Mouse (Mus musculus): Measurements from ENCODE around the gene AA986860. TPM values are rescaled to one million over a fixed set of nuclear protein-coding genes. Genes with fewer than 3 reads are reported as not detected.

The AA986860 gene
- polyA plus RNA-seq, 1 experiment from 2014 or later, result 17.7 TPM

DNA sequence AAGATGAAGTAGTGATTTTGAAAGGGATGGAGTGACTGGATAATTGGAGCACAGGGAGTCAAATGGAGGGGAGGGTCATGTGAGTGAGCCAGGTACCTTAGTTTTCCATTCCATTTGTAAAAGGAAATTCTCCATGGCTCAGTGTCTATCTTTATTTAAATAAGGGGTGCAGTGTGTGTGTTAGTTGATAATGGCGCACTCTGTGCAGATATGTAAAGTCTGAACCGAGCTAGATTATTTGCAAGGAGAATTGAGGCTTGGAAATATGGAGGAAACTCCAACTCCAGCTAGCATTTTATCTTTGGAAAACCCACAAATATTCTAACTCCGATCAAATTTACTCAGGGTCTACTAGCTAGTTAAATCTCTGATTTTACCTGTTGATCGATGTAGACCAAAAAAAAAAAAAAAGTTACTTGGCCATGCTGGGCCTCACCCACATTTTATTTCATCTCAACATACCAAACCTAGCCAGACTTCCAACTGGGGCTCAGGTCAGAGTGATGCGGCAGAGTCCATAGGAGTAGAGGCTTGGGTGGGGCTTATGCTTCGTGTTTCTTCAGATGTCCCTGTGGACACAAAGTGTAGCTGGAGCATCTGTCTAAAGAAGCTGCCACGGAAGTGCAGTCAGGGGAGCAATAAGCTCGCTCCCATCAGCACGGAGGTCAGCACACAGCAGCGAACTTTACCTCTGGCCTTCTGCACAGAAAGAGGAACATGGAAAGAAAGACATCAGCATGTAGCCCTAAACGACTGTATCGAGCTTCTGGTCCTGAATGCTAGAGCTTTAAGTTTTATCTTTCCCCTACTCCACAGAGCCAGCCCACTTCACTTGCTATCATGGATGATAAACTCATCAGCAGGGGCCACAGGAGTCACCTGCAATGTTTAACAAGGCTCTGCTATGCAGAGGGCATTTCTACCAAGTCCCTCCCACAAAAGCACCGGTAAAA lies 1.2 kb downstream of the AA986860 start:
- H3K9ac ChIP-seq (ENCODE audit: low read depth, low read length), result no peak overlapping the region
- no peak for ATAC-seq (replicated peaks; ENCODE audit: low FRiP score, low read depth)

GRCm38 (mm10) chr1:130733671-130734070 lies 1.9 kb downstream of the AA986860 start:
- TF ChIP-seq CTCF (IDR thresholded peaks at IDR 0.05; ENCODE audit: low read depth), result no peak
- WGBS, result 39% methylated on average over 4 of the region's 4 CpGs
- Histone ChIP-seq H3K36me3 (ENCODE audit: insufficient read depth, low read length) (no peaks in the 10 kb centered on the region), H3K9me3 (replicated peaks; ENCODE audit: low read length) (no peaks in the 10 kb centered on the region), H3K4me3 (replicated peaks; ENCODE audit: low read depth, low read length) (no peak overlapping the region), H3K4me2 (ENCODE audit: low read length) (peak overlapping the region; percentile 47), H3K27me3 (ENCODE audit: insufficient read depth, low read length) (no peaks in the 10 kb centered on the region), H3K4me1 (replicated peaks; ENCODE audit: insufficient read depth, low read length) (0 out of 2 replicates have a peak, but pooled peaks cover 7% of the 10 kb centered on the region), H3K27ac (peak overlapping the region; percentile 82), H3K9ac (ENCODE audit: low read depth, low read length) (peak overlapping the region; percentile 9; the same call in 1 of the 2 replicates)
- ATAC-seq (replicated peaks; ENCODE audit: low FRiP score, low read depth) (peak; percentile 68), DNase-seq (ENCODE audit: low spot score) (peak; percentile 65)

More for the DNA sequence above, 1.2 kb downstream of the AA986860 start:
- DNase-seq (ENCODE audit: low spot score), result no peak
- Histone ChIP-seq H3K4me1 (replicated peaks; ENCODE audit: insufficient read depth, low read length) (0 out of 2 replicates have a peak, but pooled peaks cover 7% of the 10 kb centered on the region), H3K27ac (peak overlapping the region; percentile 82), H3K4me3 (replicated peaks; ENCODE audit: low read depth, low read length) (peak overlapping the region; percentile 29; the same call in 1 of the 2 replicates), H3K27me3 (ENCODE audit: insufficient read depth, low read length) (no peaks in the 10 kb centered on the region), H3K9me3 (replicated peaks; ENCODE audit: low read length) (no peaks in the 10 kb centered on the region), H3K4me2 (ENCODE audit: low read length) (peak overlapping the region; percentile 47), H3K36me3 (ENCODE audit: insufficient read depth, low read length) (no peaks in the 10 kb centered on the region)
- WGBS, result 69% methylated on average over 13 of the region's 13 CpGs
- TF ChIP-seq CTCF (IDR thresholded peaks at IDR 0.05; ENCODE audit: low read depth), result no peak

- H3K9me3 ChIP-seq (replicated peaks; ENCODE audit: low read length), result no peaks in the 10 kb centered on the region
- ATAC-seq (replicated peaks; ENCODE audit: low FRiP score, low read depth) (no peak), DNase-seq (ENCODE audit: low spot score) (no peak)
- H3K27me3 ChIP-seq (ENCODE audit: insufficient read depth, low read length), result no peaks in the 10 kb centered on the region
- no peaks in the 10 kb centered on the region for H3K36me3 ChIP-seq (ENCODE audit: insufficient read depth, low read length)
- H3K4me3 ChIP-seq (replicated peaks; ENCODE audit: low read depth, low read length), result no peak overlapping the region
- TF ChIP-seq CTCF (IDR thresholded peaks at IDR 0.05; ENCODE audit: low read depth), result no peak
- peak overlapping the region; percentile 82 for H3K27ac ChIP-seq
- H3K4me2 ChIP-seq (ENCODE audit: low read length), result peak overlapping the region; percentile 28; the same call in 1 of the 2 replicates
- H3K9ac ChIP-seq (ENCODE audit: low read depth, low read length), result no peak overlapping the region
- WGBS, result 52% methylated on average over 5 of the region's 5 CpGs
- 0 out of 2 replicates have a peak, but pooled peaks cover 7% of the 10 kb centered on the region for H3K4me1 ChIP-seq (replicated peaks; ENCODE audit: insufficient read depth, low read length)
These were observed 2.7 kb downstream of the AA986860 start for GRCm38 (mm10) chr1:130734452-130734851.

DNA sequence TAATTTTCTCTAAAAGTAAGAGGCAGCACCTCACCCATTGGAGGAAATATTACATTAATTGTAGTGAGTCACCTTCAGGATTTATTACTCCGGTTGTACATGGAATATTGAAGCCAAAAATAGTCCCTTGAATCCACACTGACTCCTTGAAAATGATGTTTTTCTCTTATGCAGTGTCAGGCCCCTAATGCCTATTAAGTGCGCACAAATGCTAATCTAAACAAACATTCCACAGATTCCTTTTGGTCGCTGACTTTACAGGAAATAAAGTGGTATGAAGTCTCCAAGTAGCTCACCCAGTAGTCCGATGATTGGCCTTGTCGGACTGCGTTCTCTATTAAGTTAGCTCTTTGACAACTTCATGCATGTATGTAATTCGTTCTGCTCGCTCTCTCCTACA lies 3.1 kb downstream of the AA986860 start:
- Histone ChIP-seq H3K36me3 (ENCODE audit: insufficient read depth, low read length) (no peaks in the 10 kb centered on the region), H3K4me1 (replicated peaks; ENCODE audit: insufficient read depth, low read length) (0 out of 2 replicates have a peak, but pooled peaks cover 7% of the 10 kb centered on the region), H3K27me3 (ENCODE audit: insufficient read depth, low read length) (no peaks in the 10 kb centered on the region), H3K27ac (peak overlapping the region; percentile 82), H3K4me3 (replicated peaks; ENCODE audit: low read depth, low read length) (no peak overlapping the region), H3K9ac (ENCODE audit: low read depth, low read length) (no peak overlapping the region), H3K9me3 (replicated peaks; ENCODE audit: low read length) (no peaks in the 10 kb centered on the region), H3K4me2 (ENCODE audit: low read length) (peak overlapping the region; percentile 28; the same call in 1 of the 2 replicates)
- 39% methylated on average over 8 of the region's 8 CpGs for WGBS
- ATAC-seq (replicated peaks; ENCODE audit: low FRiP score, low read depth), result no peak
- no peak for TF ChIP-seq CTCF (IDR thresholded peaks at IDR 0.05; ENCODE audit: low read depth)
- DNase-seq (ENCODE audit: low spot score), result peak; percentile 39

GRCm38 (mm10) chr1:130737411-130737881 lies 5.7 kb downstream of the AA986860 start:
- Histone ChIP-seq H3K36me3 (ENCODE audit: insufficient read depth, low read length) (no peaks in the 10 kb centered on the region), H3K4me3 (replicated peaks; ENCODE audit: low read depth, low read length) (no peak overlapping the region), H3K9ac (ENCODE audit: low read depth, low read length) (no peak overlapping the region), H3K27ac (no peak overlapping the region), H3K4me2 (ENCODE audit: low read length) (no peak overlapping the region), H3K27me3 (ENCODE audit: insufficient read depth, low read length) (no peaks in the 10 kb centered on the region), H3K9me3 (replicated peaks; ENCODE audit: low read length) (no peaks in the 10 kb centered on the region), H3K4me1 (replicated peaks; ENCODE audit: insufficient read depth, low read length) (peaks cover 7% of the 10 kb centered on the region; the same call in 1 of the 2 replicates)
- ATAC-seq (replicated peaks; ENCODE audit: low FRiP score, low read depth) (no peak), DNase-seq (ENCODE audit: low spot score) (no peak)
- 43% methylated on average over 11 of the region's 11 CpGs for WGBS
- no peak for TF ChIP-seq CTCF (IDR thresholded peaks at IDR 0.05; ENCODE audit: low read depth)

DNA sequence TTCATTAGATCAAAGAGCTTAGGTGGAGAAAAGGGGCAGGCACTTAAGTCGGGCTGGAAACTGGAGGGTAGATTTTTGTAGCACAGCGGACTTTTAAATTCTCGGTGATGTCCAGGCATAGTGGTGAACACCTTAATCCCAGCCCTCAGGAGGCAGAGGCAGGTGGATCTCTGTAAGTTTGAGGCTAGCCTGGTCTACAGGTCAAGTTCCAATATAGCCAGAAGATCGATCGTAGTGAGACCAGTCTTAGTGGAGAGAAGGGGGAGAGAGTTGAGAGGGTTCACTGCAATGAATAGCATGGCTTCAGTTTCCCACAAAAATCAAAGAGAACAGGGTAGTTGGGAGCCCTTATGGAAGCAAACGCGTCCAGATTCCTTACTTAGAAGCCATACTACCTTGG lies 6.1 kb downstream of the AA986860 start:
- DNase-seq (ENCODE audit: low spot score) (no peak), ATAC-seq (replicated peaks; ENCODE audit: low FRiP score, low read depth) (no peak)
- no peaks in the 10 kb centered on the region for H3K36me3 ChIP-seq (ENCODE audit: insufficient read depth, low read length)
- no peaks in the 10 kb centered on the region for H3K27me3 ChIP-seq (ENCODE audit: insufficient read depth, low read length)
- no peak overlapping the region for H3K9ac ChIP-seq (ENCODE audit: low read depth, low read length)
- no peak overlapping the region for H3K4me2 ChIP-seq (ENCODE audit: low read length)
- H3K4me3 ChIP-seq (replicated peaks; ENCODE audit: low read depth, low read length), result no peak overlapping the region
- H3K27ac ChIP-seq, result no peak overlapping the region
- peaks cover 7% of the 10 kb centered on the region; the same call in 1 of the 2 replicates for H3K4me1 ChIP-seq (replicated peaks; ENCODE audit: insufficient read depth, low read length)
- H3K9me3 ChIP-seq (replicated peaks; ENCODE audit: low read length), result no peaks in the 10 kb centered on the region
- 88% methylated on average over 7 of the region's 7 CpGs for WGBS
- TF ChIP-seq CTCF (IDR thresholded peaks at IDR 0.05; ENCODE audit: low read depth), result no peak
